Mouse (Mus musculus) R1 (cell line): ENCODE results near the gene Bcl2a1b.
"Not testable (repeated sequence)": the region's sequence is repeated elsewhere in the genome, so short reads cannot be mapped to it uniquely, and the experiment has no call there.

Experiments
- DNase-seq: peaks from one replicate; pipeline ENCODE4 v3.0.0-alpha.2; 2018; ENCODE audit warnings: low read depth, low spot score

Bcl2a1b gene

GRCm38 (mm10) chr9:89240516-89241019 lies 41.6 kb downstream of the Bcl2a1b start:
- not testable (repeated sequence) for DNase-seq

- DNase-seq, result no peak
These were observed 54.4 kb downstream of the Bcl2a1b start for GRCm38 (mm10) chr9:89253400-89253799.

GRCm38 (mm10) chr9:89256556-89257335 lies 57.7 kb downstream of the Bcl2a1b start:
- no peak for DNase-seq
